Mouse (Mus musculus) adrenal gland, adult 18-20 months (tissue): ENCODE results near the gene Chrm4. TPM values are rescaled to one million over a fixed set of nuclear protein-coding genes. Genes with fewer than 3 reads are reported as not detected.

Experiments
- DNase-seq, 2 experiments: peaks; one replicate each; pipeline ENCODE4 v3.0.0; 2021 to 2022; ENCODE audit warnings: low spot score in 2 of 2
- microRNA-seq, 2 experiments: library from miRNA; unstranded; fragments of <30 nt; microRNA quantifications; one replicate each; pipeline ENCODE4 v1.2.0; 2021; ENCODE audit warnings: borderline number of aligned reads in 2 of 2
- total RNA-seq, 2 experiments: library from RNA; stranded (reverse); gene quantifications; 1 replicate in 1 of 2; 2 replicates in 1 of 2; pipeline ENCODE4 v1.2.3; 2021

Gene Chrm4
- total RNA-seq, 2 experiments from 2014 or later: 3.7 to 4.6 TPM

DNA sequence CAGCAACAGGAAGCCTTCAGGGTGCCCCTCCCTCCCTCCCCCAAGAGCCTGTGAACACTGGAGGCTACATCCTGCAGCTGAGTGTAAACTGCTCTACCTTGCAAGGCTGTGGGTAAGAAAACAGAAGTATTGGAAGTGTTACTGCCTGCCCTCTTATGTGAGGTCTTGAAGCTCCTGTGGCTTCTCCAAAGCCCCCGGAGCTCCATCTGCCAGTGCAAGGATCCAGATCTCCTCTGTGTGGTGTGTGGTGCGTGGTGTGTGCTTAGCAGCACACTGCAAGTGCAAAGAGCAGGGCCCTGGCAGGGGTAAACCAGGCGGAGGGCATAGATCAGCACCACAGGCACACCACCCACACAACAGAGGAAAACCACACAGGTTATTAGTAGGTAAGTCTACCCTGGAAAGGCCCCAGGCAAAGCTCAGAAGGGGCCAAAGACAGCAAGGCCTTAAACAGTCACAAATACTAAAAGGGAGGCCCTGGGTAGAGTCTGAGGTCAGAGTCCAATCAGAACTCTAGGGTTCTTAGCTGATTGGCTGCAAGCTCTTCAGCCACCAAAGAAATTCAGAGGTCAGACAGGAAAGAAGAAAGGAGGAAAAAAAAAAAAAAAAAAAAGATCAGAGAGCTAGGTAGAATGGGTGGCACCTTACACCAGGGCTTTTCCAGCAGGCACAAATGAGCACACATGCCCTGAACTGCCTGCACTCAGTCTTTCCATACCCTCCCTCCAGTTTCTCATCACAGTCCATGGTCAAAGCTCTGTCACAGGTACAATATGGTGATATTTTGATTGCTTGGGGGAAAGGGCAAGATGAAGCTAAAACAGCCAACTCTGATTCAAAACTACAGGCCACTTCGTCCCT is 35.1 kb downstream of the Chrm4 start:
- no peak for DNase-seq

DNA sequence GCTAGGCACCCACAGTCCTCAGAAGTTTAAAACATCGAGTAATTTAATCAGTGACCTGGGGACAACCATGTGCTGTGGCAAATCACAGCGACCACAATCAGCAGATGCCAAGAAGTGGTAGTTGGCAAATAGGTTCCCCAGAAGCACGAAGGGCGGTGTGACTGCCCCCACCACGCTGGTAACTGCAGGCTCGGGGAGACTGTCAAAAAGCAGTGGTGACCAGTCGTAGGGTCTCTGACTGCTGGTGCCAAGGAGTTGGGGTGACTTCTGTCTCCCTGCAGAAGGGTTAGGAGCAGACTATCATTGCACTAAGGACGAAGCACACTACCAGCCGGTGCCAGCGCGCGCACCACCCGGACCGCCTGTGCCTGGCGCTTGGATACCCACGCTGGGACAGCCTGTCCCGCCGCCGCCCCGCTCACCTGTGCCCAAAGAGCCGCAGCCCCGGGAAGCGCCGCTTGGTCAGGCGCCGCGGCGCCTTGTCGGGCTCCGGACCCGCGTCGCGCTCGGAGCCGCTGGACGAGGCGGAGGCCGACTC is 35.9 kb downstream of the Chrm4 start:
- DNase-seq: peak; percentile 44 to 57

DNA sequence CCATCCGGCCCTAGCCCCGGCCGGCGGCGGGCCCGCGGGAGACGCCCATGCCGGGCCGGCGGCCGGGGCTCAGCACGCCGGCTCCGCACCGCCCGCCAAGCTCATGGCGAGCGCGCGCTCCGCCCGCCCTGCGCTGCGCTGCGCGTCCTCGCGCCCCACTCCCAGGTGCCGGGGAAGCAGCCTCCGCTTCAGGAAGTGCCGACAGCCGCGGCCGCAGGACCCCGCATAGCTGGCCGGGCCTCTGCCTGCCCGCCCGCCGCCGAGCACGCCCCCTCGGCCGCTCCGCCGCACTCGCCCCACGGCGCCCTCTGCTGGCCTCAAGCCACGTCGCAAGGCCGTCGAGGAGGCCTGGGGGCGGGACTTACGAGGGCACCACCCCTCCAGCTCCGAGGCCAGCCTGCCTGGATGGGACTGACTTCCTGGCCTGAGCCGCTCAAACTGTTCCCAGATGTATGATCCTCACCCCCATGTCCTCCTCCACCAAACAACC is 36.4 kb downstream of the Chrm4 start:
- peak; percentile 99 for DNase-seq

DNA sequence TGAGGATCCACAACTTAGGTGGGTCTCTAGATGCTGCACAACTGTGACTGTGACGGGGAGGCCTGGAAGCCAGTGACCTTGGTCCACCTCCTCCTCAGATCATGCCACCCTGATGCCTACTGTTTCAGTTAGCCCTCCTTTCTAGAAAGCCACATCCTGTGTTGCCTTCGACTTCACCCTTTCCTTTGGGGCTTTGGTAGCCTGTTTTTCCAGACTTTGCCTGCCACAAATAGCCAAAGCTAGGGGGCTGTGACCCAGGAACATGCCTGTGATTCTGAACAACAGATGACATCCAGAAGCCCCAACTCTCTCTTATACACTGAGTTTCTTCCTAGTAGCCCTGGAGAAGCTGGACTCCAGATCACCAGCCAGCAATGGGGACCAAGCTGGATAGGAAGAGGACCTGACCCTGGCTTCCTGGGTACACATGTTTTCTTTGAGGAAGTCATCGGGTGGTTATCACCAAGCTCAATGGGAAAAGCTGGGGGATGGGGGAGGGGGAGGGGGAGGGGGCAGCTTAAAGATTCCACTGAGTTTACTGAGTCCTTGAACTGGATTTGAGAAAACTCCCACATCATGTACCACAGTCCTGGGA is 37.7 kb downstream of the Chrm4 start:
- no peak for DNase-seq

DNA sequence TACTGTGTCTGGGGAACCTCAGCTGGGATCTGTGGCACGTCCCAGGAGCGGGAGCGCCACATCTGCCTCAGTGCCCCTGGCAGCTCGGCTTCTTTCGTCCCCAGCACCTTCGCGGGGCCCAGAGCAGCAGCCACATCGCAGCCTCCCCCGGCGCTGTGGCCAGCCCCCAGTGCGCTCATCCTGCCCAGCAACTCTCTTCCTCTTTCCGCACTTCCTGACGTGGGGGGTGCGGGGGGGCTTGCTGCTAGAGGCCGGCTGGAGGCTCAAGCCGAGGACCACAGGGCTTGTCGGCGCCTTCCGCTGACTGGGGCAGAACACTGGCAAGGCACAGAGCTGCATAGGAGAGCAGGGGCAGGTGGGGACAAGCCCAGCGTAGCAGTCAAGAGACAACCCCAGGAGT is 38.4 kb downstream of the Chrm4 start:
- peak in 1 of 2 experiments; percentile 61 for DNase-seq

DNA sequence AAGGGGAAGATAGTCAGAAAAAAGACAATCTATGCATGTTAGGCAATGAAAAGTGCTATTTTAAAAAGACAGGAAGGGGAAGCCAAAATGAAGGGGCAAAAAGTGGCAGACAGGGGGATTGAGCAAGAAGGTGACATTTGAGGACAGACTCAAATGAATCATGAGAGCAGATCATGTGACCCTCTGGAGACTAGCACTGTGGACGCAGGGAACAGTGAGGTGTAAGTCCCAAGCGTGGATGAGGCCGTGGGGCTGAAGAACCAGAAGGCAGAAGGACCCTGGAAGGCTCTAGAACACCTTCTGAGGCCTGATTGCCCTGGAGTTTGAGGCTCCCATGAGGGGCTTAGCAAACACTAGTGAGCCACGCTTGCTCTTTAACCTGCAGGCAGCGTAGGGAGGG is 39.3 kb downstream of the Chrm4 start:
- no peak for DNase-seq

DNA sequence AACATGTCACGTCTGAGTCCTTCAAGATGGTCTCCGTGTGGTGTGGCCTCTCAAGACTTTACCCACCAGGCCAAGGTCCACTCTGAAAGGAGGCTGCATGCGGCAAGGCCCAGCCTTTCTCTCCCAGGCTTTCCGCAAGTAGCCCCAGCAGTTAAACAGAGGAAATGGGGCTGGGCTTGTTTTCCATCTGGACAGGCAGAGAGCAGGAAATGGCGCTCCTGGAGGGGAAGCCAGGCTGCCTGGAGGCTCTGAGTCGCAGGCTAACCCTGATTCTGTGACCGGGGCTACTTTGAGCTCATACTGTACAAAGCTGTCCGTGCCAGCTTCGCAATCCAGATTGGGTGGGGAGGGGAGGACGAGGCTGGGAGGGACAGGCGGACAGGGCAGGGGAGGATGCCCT is 40.9 kb downstream of the Chrm4 start:
- DNase-seq: no peak

DNA sequence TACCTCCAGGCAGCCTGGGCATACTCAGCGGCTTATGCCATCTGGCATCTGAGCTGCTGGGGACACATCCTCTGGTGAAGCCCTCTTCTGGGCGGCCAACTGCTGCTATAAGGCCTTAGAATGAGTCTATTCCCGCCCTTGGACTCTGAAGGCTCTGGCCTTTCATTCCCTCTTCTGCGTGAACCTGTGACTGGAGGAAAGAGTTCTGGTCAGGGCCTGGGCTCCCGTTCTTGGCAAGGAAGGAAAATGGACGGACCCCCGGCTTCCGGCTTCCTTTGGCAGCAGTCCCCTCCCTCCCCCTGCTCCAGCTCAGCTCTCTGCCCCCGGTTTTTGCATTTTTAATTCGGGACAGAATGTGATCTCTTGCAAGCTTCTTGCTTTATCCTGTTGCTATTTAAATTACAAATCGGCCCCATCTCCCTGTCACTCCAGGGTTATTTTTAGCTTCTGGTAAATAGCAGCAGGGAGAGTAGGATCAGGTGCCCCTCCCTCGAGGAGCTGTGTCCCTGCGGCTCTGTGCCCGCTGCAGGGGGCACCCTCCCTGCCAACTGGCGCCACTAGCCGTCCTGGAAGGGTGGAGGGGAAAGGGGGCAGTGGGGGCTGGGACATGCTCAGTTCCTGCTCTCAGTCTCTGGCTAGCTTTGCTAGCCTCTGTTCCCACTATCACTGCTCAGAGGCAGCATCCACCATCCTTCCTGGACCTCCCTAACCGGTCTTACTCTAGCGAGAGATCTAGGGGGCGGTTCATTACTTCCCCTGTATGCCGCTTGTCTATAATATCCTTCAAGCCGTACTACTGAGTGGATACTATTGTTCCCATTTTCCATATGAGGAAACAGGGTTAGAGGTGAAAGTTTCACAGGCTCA is 44.4 kb downstream of the Chrm4 start:
- no peak for DNase-seq

DNA sequence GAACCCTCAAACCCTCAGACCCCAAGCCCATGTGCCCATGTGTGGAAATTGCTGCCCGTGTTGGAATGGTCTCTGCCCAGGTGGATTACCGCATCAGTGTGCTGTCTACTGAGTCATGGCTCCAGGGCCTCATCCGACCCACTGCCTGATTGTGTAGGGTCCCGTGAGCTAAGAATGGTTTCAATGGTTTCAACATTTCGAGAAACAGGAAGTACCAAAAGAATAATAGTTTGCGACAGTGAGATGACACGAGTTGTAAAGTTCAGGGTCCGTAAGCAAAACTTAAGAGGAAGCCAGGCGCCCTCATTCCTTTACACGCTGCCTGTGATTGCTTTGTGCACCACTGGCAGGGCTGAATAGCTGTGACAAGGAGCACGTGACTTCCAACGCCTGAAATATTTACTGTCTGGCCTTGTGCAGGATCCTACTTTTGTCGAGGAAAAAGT is 45.1 kb downstream of the Chrm4 start:
- no peak for DNase-seq

DNA sequence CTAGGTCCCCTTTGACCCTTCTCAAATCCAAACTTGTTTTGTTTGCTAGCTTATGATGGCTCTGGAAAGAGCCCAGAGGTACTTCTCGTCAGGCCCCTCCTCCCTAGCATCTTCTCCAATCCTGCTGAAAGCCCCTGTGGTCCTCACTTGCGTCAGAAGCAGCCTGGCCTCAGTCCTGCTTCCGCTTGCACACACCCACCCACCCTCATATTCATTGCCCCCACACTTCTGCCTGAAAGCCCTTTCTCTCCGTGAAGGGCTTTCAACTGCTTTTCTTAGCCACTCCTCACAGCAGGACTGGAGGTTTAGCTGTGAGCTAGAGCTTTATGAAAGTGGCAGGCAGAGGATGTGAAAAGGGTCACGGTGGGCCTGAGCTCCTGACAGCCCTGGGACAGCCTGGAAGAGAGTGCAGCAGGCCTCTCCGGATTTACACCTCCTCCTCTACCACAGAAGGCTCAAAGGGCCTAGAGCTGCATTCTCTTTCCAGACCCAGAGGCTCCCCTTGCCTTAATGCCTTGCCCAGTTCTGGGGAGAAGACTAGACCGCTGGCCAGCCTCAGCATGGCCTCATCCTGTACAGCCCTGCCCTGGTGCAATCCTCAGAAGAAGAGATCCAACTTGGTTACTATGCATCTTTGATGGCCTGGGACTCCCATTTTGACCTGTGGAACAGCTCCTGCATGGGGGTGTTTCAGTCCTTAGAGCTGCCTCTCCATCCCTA is 46.5 kb downstream of the Chrm4 start:
- no peak for DNase-seq

DNA sequence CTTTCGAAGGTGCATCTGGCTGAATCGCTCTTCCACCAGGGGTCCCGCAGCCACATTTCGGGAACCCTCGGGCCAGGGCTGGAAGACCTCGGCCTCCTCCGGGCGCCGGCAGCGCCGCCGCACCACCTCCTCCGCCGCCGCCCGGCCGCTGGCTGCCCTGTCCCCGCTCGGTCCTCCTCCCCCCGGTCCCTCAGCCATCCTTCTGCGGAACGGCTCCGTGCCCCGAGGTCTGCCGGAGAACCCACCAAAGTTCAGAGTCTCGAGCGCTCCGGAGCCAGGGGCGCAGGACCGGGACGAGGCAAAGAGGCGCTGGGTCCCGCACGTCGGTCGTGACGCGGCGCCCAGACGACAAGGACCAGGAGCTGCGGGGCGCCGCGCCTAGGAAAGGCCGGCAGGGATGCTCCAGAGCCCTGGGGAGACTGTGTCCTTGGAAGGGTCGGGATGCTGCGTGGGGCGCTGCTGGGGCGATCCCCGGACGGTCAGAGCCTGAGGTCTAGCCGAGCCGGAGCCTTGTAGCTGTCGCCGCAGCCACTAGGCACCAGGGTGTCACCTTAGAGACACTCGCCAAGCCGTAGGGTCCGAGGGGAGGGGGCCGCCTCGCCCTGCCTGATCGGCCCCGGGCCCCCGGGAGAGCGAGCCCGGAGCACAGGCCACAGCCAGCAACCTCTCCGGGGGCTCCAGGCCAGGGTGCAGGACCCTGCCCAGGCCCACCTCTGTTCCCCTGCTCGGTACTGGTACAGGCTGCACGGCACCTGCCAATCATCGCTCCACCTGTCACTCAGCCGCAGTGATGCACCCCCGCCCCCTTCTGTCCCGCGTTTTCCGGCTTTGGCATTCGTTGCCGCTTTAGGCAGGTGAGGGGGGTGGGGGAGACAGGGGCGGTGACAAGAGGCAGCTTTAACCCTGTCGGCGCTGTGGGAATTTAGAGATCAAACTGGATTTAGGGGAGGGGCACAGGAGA is 48.8 kb downstream of the Chrm4 start, which contains the start of gene Dgkz:
TSS of gene Dgkz (minus strand) at position 284 of the 961 bp plus-strand sequence.
- DNase-seq: no peak

DNA sequence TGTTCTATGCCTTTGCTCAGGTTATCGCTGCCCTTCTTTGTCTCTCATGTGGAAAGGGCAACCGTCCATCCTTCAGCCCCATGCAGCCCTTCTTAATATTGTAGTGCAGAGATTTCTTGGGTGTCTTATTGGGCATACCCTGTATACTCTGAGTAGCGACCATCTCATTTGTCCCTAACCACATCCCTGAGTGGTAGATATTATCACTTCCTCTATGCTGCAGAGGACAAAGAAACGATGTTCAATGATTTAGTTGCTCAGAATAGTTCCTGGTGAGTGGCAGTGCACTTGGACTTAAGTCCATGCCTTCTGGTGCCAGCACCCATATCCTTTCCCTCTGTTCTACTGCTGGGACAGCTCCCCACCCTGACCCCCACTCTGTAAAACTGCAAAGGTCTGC is 50.9 kb downstream of the Chrm4 start:
- no peak for DNase-seq

Small RNA genes lying within 50 kb of the gene (microRNA-seq; reads per million reads assigned to microRNA genes)
- gene Mir6999: 0 reads per million in 2 experiments

Other genes starting within 250 kb of the Chrm4 start
- gene Atg13, start 216.7 kb upstream of the Chrm4 start, total RNA-seq: 10 to 100 TPM; 33.5 to 64.5 TPM
- gene Harbi1, start 216.4 kb upstream of the Chrm4 start, total RNA-seq: 1 to 10 TPM; 6.3 to 8.6 TPM
- 10 to 100 TPM; 32.1 to 34.2 TPM for gene Ambra1, start 197.1 kb upstream of the Chrm4 start, total RNA-seq
- 1 to 10 TPM; 7.2 to 7.8 TPM for gene Mdk, start 5.0 kb downstream of the Chrm4 start, total RNA-seq
- gene Gm9821, start 18.5 kb downstream of the Chrm4 start, total RNA-seq: not detected
- 10 to 100 TPM; 38.9 to 40.3 TPM for gene Dgkz, start 48.6 kb downstream of the Chrm4 start, total RNA-seq
- 10 to 100 TPM; 10.5 to 36.6 TPM for gene Creb3l1, start 97.3 kb downstream of the Chrm4 start, total RNA-seq
- 10 to 100 TPM; 57.4 to 60.1 TPM for gene Phf21a, start 165.9 kb downstream of the Chrm4 start, total RNA-seq